In the genomic region with DNA sequence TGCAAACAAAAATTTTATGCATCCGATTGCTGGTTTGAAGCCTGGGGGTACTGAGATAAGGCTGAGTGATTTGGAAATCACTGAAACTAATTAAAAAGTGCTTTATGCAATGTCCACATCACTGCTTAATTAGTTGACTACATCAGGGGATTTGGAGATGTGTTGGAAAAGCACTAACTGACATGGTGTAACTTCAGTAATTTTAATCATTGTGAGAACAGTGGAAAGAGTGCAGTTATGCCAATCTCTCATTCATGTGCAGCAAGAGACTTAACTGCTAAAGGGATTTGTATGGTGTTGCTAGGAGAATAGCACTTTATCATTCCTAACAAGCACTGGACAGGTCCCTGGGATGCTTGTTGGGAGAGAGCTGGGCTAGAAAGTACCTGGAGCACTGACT, we compare ENCODE assay signal across 16 mouse cellular contexts.
A peak's percentile ranks its signal among the peaks of the same experiment; 100 is the strongest.
DNase-seq lines count a peak whose midpoint lies in the region; ATAC-seq lines count a peak whose summit lies in the region.
"Had no signal": no experiment of that assay in that cellular context is flagged by ENCODE, and none has a peak within 500 bp of the region (broad histone marks: within the 10 kb centered on the region; RNA-seq: fewer than 3 reads in every experiment).

No protein-coding gene starts in this region.

- H3K9ac ChIP-seq in hindbrain, embryonic 14.5 days: no peak overlapping the region
- H3K9ac ChIP-seq in hindbrain, embryonic 12.5 days: no peak overlapping the region
- no peak overlapping the region for H3K9ac ChIP-seq in neural tube, embryonic 12.5 days
- H3K9ac ChIP-seq in midbrain, embryonic 16.5 days (ENCODE audit: low read depth, low read length): no peak overlapping the region
- H3K9ac ChIP-seq in neural tube, embryonic 15.5 days (replicated peaks): no peak overlapping the region
- H3K9ac ChIP-seq in forebrain, embryonic 16.5 days (replicated peaks; ENCODE audit: low read depth, low read length): no peak overlapping the region
- H3K9ac ChIP-seq: embryonic facial prominence, embryonic 12.5 days; forebrain, embryonic 15.5 days; heart, embryonic 12.5 days had no signal

- H3K4me1 ChIP-seq in hindbrain, embryonic 14.5 days (replicated peaks; ENCODE audit: control insufficient read depth, insufficient read depth, low read length): no peaks in the 10 kb centered on the region
- no peaks in the 10 kb centered on the region for H3K4me1 ChIP-seq in hindbrain, embryonic 12.5 days
- H3K4me1 ChIP-seq in neural tube, embryonic 12.5 days: no peaks in the 10 kb centered on the region
- 0 out of 2 replicates have a peak, but pooled peaks cover 2% of the 10 kb centered on the region for H3K4me1 ChIP-seq in midbrain, embryonic 16.5 days (ENCODE audit: control insufficient read depth, insufficient read depth, low read length)
- H3K4me1 ChIP-seq in neural tube, embryonic 15.5 days: no peaks in the 10 kb centered on the region; the same call in 1 of the 2 replicates
- H3K4me1 ChIP-seq in forebrain, embryonic 16.5 days (replicated peaks; ENCODE audit: control insufficient read depth, insufficient read depth, low read length): no peaks in the 10 kb centered on the region
- H3K4me1 ChIP-seq: embryonic facial prominence, embryonic 12.5 days; forebrain, embryonic 15.5 days; heart, embryonic 12.5 days had no signal

- no peak for DNase-seq in hindbrain, embryonic 14.5 days (ENCODE audit: low spot score)
- no peak for DNase-seq in neural tube, embryonic 10.5 days (ENCODE audit: extremely low spot score, low spot score)
- DNase-seq in gastrocnemius, postnatal 36 days: no peak
- DNase-seq: adrenal gland, postnatal 10 days; cerebellum, adult 11-12 months; cerebellum, adult 9-10 months; cerebellum, postnatal 25 days; gastrocnemius, postnatal 14 days had no signal

- H3K36me3 ChIP-seq in hindbrain, embryonic 14.5 days (replicated peaks; ENCODE audit: control insufficient read depth, insufficient read depth): no peaks in the 10 kb centered on the region
- H3K36me3 ChIP-seq in hindbrain, embryonic 12.5 days: no peaks in the 10 kb centered on the region
- H3K36me3 ChIP-seq in neural tube, embryonic 12.5 days: no peaks in the 10 kb centered on the region
- H3K36me3 ChIP-seq in midbrain, embryonic 16.5 days (ENCODE audit: control insufficient read depth, insufficient read depth, low read length): no peaks in the 10 kb centered on the region
- H3K36me3 ChIP-seq in neural tube, embryonic 15.5 days: no peaks in the 10 kb centered on the region
- no peaks in the 10 kb centered on the region for H3K36me3 ChIP-seq in forebrain, embryonic 16.5 days (ENCODE audit: control insufficient read depth, insufficient read depth)
- H3K36me3 ChIP-seq: embryonic facial prominence, embryonic 12.5 days; forebrain, embryonic 15.5 days; heart, embryonic 12.5 days had no signal

- H3K9me3 ChIP-seq in hindbrain, embryonic 14.5 days (ENCODE audit: control insufficient read depth, low read length): 0 out of 2 replicates have a peak, but pooled peaks cover 2% of the 10 kb centered on the region
- no peaks in the 10 kb centered on the region for H3K9me3 ChIP-seq in hindbrain, embryonic 12.5 days (replicated peaks)
- H3K9me3 ChIP-seq in neural tube, embryonic 12.5 days: no peaks in the 10 kb centered on the region
- no peaks in the 10 kb centered on the region for H3K9me3 ChIP-seq in midbrain, embryonic 16.5 days (replicated peaks; ENCODE audit: control insufficient read depth, low read length, poor library complexity, severe bottlenecking)
- no peaks in the 10 kb centered on the region for H3K9me3 ChIP-seq in neural tube, embryonic 15.5 days (replicated peaks)
- H3K9me3 ChIP-seq in forebrain, embryonic 16.5 days (ENCODE audit: control insufficient read depth, low read length): no peaks in the 10 kb centered on the region
- H3K9me3 ChIP-seq: embryonic facial prominence, embryonic 12.5 days; forebrain, embryonic 15.5 days; heart, embryonic 12.5 days had no signal

- no peak overlapping the region for H3K4me3 ChIP-seq in hindbrain, embryonic 14.5 days (replicated peaks; ENCODE audit: low read length)
- no peak overlapping the region for H3K4me3 ChIP-seq in hindbrain, embryonic 12.5 days
- no peak overlapping the region for H3K4me3 ChIP-seq in neural tube, embryonic 12.5 days
- no peak overlapping the region for H3K4me3 ChIP-seq in midbrain, embryonic 16.5 days (ENCODE audit: low read depth, low read length)
- H3K4me3 ChIP-seq in neural tube, embryonic 15.5 days (replicated peaks): no peak overlapping the region
- no peak overlapping the region for H3K4me3 ChIP-seq in forebrain, embryonic 16.5 days (replicated peaks; ENCODE audit: low read length)
- H3K4me3 ChIP-seq: embryonic facial prominence, embryonic 12.5 days; forebrain, embryonic 15.5 days; heart, embryonic 12.5 days had no signal

- ATAC-seq in hindbrain, embryonic 14.5 days (ENCODE audit: low FRiP score): peak; percentile 85
- no peak for ATAC-seq in hindbrain, embryonic 12.5 days (ENCODE audit: low FRiP score)
- ATAC-seq in neural tube, embryonic 12.5 days (ENCODE audit: low FRiP score, low read depth): 0 out of 2 replicates have a peak, but pooled peaks have one; percentile 29
- peak; percentile 42; the same call in 1 of the 2 replicates for ATAC-seq in midbrain, embryonic 16.5 days
- peak; percentile 72; the same call in 1 of the 2 replicates for ATAC-seq in neural tube, embryonic 15.5 days (ENCODE audit: low FRiP score)
- ATAC-seq in forebrain, embryonic 16.5 days: no peak
- ATAC-seq: forebrain, embryonic 15.5 days had no signal

- no peak overlapping the region for H3K27ac ChIP-seq in hindbrain, embryonic 14.5 days
- no peak overlapping the region for H3K27ac ChIP-seq in hindbrain, embryonic 12.5 days
- H3K27ac ChIP-seq in neural tube, embryonic 12.5 days: no peak overlapping the region
- no peak overlapping the region for H3K27ac ChIP-seq in midbrain, embryonic 16.5 days (ENCODE audit: low read length)
- H3K27ac ChIP-seq in neural tube, embryonic 15.5 days (replicated peaks): no peak overlapping the region
- H3K27ac ChIP-seq in forebrain, embryonic 16.5 days (ENCODE audit: low read length): no peak overlapping the region
- H3K27ac ChIP-seq: embryonic facial prominence, embryonic 12.5 days; forebrain, embryonic 15.5 days had no signal

- 74% methylated on average over 1 of the region's 1 CpGs for WGBS in hindbrain, embryonic 14.5 days
- WGBS in hindbrain, embryonic 12.5 days: 84% methylated on average over 1 of the region's 1 CpGs
- WGBS in neural tube, embryonic 12.5 days: 83% methylated on average over 1 of the region's 1 CpGs
- 67% methylated on average over 1 of the region's 1 CpGs for WGBS in midbrain, embryonic 16.5 days
- whole genome bisulfite sequencing in neural tube, embryonic 15.5 days: 53% methylated on average over 1 of the region's 1 CpGs
- 75% methylated on average over 1 of the region's 1 CpGs for WGBS in forebrain, embryonic 16.5 days

- no peak overlapping the region for H3K4me2 ChIP-seq in hindbrain, embryonic 14.5 days (replicated peaks)
- H3K4me2 ChIP-seq in hindbrain, embryonic 12.5 days (replicated peaks): no peak overlapping the region
- H3K4me2 ChIP-seq in neural tube, embryonic 12.5 days (replicated peaks): no peak overlapping the region
- H3K4me2 ChIP-seq in midbrain, embryonic 16.5 days (ENCODE audit: low read length): no peak overlapping the region
- H3K4me2 ChIP-seq in neural tube, embryonic 15.5 days: no peak overlapping the region
- H3K4me2 ChIP-seq in forebrain, embryonic 16.5 days (ENCODE audit: low read length): no peak overlapping the region
- H3K4me2 ChIP-seq: embryonic facial prominence, embryonic 12.5 days; forebrain, embryonic 15.5 days; heart, embryonic 12.5 days had no signal

- no peaks in the 10 kb centered on the region for H3K27me3 ChIP-seq in hindbrain, embryonic 14.5 days (ENCODE audit: control insufficient read depth, insufficient read depth, low read length)
- H3K27me3 ChIP-seq in hindbrain, embryonic 12.5 days: no peaks in the 10 kb centered on the region
- H3K27me3 ChIP-seq in neural tube, embryonic 12.5 days (replicated peaks): no peaks in the 10 kb centered on the region
- no peaks in the 10 kb centered on the region for H3K27me3 ChIP-seq in midbrain, embryonic 16.5 days (ENCODE audit: control insufficient read depth, insufficient read depth, low read depth, low read length)
- no peaks in the 10 kb centered on the region for H3K27me3 ChIP-seq in neural tube, embryonic 15.5 days (replicated peaks)
- H3K27me3 ChIP-seq in forebrain, embryonic 16.5 days (replicated peaks; ENCODE audit: control insufficient read depth, insufficient read depth, low read length): no peaks in the 10 kb centered on the region
- H3K27me3 ChIP-seq: embryonic facial prominence, embryonic 12.5 days; forebrain, embryonic 15.5 days; heart, embryonic 12.5 days had no signal

- intact Hi-C loops in gastrocnemius, postnatal 36 days (cut with DNase I): no loop called here

Comparison
In these comparisons a context has a peak if more than half of its experiments do, and no peak if none do; other contexts are left out.
1. ATAC-seq: peak in hindbrain, embryonic 14.5 days (single experiment), neural tube, embryonic 12.5 days (single experiment), midbrain, embryonic 16.5 days (single experiment) and neural tube, embryonic 15.5 days (single experiment); none in hindbrain, embryonic 12.5 days (single experiment) and forebrain, embryonic 16.5 days (single experiment).